Mouse (Mus musculus) layer of hippocampus, postnatal 14 days (tissue): ENCODE measurements around the gene Slc18b1. TPM values are rescaled to one million over a fixed set of nuclear protein-coding genes. Genes with fewer than 3 reads are reported as not detected.

ENCODE experiments used
- DNase-seq, 2 experiments: peaks; one replicate each; pipeline ENCODE4 v3.0.0; 2021 to 2022; ENCODE audit warnings: low spot score in 2 of 2, mixed read lengths in 1 of 2
- total RNA-seq, 2 experiments: library from RNA; stranded (reverse); gene quantifications; 2 replicates each; pipeline ENCODE4 v1.2.3; 2021

The Slc18b1 gene
- total RNA-seq, 2 experiments from 2014 or later, result 24.7 to 30.8 TPM

DNA sequence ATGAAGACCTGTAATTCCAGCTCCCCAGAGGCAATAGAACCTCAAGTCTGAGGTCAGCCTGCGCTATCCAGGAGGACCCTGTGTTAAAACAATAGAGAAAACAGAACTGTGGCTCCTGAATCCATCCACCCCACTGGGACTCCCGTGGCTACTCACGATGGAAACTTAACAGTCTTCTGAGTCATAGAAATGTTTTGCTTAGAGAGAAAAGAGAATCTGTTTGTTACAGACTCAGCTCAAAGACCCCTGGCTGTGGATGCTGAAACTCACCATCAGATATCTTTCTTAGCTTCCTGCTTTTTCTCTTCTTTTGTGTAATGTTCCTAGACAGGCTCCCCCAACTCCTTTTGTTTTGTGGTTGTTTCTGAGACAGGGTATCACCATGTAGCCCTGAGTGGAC, 7.9 kb downstream of the Slc18b1 start:
- DNase-seq, result no peak

DNA sequence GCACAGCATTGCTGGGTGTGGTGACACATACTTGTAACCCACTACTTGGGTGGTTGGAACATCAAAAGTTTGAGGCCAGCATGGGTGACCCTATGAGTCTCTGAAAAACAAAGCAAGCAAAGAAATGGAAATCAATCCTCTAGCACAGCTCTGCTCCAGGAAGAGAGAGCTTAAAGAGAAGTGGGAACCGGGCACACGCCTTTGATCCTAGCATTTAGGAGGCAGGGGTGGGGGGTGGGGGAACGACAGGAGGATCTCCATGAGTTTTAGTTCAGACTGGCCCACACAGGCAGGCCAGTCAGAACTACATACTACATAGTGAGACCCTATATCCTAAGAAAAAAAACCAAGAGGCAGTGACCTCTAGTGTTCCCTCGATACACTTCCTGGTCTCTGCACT, 9.4 kb downstream of the Slc18b1 start:
- DNase-seq, result no peak

DNA sequence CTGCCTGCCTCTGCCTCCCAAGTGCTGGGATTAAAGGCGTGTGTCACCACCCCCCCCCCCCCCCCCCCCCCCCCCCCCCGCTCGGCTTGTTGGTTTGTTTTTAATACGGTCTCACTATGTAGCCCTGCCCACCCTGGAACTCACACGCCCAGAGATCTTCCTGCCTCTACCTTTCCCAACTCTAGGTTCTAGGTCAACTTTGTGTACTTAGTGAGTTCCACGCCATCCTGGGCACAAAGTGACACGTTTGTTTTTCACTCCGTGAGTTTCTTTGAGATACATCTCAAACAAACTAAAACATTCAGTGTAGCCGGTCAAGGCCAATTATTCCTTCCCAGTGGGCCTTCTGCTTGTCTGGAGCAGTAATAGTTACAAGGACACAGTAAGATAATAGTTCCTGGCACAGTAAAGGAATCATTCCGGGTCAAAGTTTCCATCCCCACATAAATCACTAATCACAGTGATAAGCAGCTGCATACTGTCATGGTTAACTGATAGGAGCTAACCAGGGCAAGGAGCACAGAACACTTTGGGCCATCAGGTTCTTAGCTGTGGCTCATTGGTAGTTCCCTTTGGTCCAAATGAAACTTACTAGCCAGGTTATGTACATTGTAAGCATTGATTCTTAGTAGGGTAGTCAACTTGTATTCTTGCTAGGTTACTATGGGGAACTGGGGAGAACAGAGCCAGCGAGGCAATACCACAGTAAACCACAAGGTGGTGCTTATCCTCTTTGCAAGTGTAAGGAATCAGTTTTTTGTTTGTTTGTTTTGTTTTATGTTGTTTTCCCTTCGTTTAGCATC, 15.1 kb downstream of the Slc18b1 start:
- DNase-seq, result peak; percentile 65 to 67

DNA sequence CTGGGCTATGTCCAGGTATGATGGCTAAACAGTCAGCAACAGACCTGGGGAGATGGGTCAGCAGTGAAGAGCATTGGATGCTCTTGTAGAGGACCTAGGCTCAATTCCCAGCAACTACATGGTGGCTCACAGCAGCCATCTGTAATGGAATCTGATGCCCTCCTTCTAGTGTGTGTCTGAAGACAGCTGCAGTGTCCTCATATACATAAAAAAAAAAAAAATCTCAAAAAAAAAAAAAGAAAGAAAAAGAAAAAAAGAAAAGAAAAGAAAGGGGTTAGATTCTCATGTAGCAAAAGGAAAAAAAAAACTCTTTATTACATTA, 15.6 kb downstream of the Slc18b1 start:
- no peak for DNase-seq

DNA sequence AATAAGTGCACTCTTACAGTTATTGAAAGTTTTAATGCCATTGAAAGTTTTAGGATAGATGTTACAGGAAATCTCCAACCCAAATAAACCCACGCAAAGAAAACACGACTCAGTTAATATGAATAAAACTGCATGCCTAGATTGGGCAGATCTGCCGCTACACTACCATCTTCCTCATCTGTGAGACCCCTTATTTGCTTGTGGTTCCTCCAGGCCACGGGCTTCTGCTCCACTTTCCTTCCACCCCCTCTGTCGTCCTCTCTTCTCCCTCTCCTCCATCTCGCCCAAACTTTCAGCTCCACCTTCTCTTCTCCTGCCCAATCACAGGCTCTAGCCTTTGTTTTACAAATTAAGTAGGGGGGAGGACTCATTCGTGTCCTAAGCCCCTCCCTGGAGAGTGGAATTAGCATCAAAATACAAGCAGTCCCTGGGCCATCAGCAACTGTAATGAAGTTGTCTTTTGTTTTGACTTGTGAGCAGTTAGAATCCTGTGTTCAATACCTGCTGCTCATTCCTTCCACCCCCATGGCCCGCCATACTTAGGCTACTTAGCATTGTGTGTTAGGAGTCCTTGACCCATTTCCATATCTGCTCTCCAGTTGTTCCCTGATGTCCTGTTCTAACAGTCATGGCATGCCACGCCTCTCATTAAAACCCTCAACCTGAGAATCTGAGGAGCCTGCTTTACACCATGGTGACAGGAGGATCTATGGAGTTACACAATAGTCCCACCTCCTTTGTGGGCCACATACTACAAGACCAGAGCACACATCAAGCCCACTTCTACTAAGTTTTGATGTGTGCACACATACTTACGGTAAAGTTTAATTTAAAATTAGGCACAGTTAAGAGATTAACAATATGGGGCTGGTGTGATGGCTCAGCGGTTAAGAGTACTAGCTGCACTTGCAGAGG, 16.3 kb downstream of the Slc18b1 start:
- DNase-seq, result no peak

DNA sequence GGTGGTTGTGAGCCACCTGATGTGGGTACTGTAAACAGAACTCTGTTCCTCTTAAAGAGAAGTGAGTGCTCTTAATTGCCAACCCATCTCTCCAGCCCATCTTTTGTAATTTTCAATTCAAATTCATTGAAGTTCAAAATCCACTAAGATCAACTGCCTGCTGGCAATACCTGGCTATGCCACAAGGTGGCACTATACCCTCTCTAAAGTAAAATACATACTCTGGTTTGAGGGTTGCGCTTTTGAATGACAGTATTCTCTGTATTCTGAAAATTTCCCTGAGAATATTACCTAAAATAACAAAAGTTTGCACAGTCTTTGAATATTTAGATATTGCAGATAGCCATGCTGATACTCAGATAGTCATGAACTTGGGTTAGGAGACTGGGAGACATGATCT, 18.4 kb downstream of the Slc18b1 start:
- DNase-seq, result peak; percentile 81 to 86

DNA sequence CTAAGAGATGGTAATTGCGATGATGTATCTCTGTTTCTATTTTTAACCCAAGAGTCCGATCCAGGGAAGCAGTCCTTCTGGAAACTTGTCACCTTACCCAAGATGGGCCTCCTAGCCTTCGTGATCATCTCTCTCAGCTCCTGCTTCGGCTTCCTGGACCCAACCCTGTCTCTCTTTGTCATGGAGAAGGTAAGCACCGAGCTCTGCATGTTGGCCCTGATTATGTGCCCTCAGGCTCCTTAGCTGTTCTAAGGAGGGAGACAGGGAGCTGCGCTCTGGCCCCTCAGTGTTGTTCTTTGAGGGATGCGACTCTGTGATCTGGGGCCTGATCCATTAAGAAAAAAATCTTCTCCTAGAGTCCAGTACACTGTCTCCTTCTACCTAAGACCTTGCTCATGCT, 19.5 kb downstream of the Slc18b1 start:
- DNase-seq, result no peak

DNA sequence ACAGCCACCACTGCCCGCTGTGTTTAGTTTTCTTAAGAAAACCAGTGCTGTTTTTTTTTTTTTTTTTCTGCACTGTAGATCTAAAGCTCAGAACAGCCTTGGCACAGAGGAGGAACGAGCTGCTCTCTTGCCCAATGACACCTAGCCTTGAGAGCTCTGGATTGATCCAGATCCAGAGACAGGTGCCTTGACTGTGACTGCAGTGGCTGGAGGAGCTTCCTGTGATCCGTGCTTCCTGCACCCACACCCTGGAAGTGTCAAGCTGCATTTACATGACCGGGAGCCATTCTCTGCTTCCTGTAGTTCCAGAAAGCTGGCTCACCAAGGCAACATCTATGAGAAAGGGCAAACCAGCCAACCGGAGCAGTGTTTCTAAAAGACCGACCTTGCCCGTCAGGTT, 29.7 kb downstream of the Slc18b1 start:
- DNase-seq, result no peak

DNA sequence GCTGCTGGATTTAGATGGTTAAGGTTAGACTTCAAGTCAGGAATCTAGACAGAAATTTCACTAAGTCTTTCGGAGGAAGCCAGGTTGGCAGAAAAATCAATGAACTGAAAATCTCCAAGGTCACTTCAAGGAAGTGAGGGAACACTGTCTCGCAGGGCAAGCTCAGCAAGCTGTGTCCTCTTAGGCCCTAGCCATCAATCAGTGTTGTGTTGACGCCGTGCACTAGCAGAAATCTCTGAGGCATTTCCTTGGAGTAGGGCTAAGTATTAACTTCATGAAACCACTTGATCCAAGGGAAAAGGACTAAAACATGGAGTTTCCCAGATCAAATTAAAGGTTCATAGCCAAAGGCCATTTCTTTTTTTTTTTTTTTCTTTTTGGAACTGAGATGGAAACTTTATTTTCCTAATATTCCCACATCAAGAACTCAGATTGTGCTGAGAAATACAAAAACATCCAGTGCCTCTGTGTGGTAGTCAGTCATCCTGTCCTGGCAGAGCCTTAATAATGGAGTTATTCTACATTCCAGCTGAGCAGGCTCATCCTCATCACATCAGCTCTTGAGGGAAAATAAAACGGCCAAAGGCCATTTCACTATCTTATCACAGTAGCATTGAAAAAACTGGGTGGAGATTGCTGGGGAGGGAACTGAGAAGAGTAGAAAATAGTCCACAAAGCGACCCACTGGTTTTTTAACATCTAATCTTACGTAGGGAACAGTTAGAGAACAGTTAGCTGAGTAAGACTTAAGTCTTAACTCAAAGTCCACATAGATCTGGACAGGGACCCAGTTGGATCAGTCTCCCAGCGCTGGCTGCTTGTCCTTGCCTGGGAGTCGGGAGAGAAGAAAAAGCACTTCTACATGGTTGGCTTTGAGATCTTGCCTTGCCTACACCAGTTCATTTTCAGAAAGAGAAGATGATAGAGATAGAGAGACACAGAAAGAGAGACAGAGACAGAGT, 39.5 kb downstream of the Slc18b1 start:
- no peak for DNase-seq

DNA sequence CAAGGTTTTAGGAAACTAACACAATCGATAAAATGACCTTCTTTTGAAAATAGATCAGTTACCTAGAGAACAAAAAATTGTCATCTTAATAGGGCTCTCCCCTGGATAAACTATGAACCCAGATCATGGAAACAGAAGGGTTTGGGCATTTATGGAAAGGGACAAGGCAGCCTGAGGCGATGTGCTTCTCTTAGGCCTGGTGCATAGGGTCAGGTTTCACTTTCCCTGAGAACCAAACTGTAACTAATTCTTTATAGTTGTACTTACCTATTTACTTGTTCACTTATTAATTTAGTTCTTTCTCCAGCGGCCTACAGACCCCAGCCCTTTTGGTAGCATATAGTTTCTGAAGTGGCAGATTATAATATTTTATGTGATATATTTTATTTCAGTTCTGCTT, 40.3 kb downstream of the Slc18b1 start:
- no peak for DNase-seq

DNA sequence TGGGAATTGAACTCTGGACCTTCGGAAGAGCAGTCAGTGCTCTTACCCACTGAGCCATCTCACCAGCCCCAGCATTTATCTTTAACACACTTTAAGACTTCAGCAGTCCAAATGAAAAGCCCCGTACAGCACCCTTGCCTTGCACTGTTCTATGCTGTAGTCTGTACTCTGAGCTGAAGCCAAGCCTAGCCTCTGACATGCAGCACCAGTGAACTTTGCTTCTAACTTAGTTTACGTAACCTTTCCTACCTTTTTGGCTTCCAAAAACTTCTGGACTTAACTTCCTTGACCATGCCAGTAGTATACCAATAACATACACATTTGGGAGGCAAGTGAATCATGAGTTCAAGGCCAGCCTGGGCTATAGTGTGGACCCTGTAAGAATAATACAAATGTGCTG, 42.1 kb downstream of the Slc18b1 start:
- no peak for DNase-seq

DNA sequence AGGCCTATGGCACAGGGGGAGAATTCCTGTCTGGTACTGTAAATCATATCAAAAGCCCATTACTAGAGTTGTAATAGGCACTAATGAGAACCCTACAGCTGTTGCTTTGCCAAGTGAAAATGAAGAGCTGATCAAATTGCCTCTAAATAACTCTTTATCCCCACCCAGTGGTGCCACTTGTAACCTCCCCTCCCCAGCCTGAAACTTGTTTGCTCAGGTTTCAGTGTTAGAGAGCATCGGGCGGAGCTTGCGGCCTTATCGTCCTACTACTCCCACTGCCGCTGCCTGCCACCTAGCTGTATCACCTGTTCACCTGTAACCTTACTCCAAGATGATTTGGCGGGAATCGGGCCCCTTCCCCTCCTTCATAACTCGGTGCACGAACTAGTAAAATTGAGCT, 42.6 kb downstream of the Slc18b1 start:
- DNase-seq, result no peak

DNA sequence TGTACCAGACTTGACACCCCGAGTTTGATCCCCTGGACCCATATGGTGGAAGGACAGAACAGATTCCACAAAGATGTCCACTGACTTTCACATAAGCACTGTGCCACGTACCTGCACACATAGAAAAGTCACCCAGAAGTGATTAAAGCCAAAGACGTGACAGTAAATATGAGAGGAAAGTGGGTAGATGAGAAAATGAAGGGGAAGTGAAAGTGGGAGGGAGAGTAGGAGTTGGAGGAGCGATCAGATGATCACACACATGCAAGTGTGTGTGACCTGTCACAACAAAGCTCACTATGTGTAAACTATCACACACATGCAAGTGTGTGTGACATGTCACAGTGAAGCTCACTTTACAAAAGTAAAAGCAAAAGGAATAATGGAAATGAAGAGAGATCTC, 43.7 kb downstream of the Slc18b1 start:
- DNase-seq, result no peak

DNA sequence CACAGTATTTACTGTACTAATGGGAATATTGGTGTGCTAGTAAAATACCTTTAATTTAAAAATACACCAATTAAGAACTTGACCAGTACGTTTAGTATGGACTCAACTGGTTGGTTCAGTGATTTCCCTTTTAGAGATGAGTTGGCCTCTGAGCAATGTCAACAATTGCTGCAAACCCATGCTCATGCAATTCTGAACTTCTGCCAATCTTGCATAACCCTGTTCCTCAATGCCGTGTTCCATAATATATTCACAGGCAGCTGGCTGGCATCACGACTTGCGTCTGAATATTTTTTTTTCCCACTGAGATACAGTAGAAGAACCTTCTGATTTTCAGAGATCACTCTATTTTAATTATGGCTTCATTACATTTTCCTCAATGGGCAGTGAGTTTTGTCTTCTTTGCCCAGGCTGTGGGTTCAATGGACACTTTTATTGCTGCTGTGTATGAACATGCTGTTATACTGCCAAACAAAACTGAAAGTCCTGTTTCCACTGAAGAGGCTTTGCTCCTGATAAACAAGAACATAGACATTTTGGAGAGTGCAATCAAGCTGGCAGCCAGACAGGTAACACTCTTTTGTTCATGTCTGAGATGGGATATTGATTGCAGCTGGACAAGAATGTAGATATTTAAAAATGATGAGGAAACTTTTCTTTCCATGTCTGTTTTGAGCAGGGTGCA, 54.6 kb downstream of the Slc18b1 start, which contains the start of gene Vnn3:
Gene Vnn3, plus strand, starts transcription at position 235 of the 685 bp plus-strand sequence.
- no peak for DNase-seq

DNA sequence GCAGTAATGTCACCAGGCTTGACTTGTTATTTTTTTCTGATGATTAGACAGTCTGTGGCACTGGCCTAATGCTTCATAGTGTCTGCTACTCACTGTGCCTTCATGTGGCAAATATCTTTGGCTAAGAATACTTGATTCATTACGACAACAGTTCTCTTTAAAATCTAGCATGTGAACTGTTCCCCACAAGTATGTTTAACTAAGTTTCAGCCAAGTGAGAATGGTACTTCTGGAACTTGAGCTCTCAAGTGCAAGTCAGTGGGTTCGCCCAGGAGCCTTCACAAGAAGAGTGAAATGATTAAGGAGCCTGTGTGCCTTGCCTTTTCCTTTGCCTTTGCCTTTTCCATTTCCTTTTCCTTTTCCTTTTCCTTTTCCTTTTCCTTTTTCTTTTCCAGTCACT, 55.3 kb downstream of the Slc18b1 start:
- no peak for DNase-seq

DNA sequence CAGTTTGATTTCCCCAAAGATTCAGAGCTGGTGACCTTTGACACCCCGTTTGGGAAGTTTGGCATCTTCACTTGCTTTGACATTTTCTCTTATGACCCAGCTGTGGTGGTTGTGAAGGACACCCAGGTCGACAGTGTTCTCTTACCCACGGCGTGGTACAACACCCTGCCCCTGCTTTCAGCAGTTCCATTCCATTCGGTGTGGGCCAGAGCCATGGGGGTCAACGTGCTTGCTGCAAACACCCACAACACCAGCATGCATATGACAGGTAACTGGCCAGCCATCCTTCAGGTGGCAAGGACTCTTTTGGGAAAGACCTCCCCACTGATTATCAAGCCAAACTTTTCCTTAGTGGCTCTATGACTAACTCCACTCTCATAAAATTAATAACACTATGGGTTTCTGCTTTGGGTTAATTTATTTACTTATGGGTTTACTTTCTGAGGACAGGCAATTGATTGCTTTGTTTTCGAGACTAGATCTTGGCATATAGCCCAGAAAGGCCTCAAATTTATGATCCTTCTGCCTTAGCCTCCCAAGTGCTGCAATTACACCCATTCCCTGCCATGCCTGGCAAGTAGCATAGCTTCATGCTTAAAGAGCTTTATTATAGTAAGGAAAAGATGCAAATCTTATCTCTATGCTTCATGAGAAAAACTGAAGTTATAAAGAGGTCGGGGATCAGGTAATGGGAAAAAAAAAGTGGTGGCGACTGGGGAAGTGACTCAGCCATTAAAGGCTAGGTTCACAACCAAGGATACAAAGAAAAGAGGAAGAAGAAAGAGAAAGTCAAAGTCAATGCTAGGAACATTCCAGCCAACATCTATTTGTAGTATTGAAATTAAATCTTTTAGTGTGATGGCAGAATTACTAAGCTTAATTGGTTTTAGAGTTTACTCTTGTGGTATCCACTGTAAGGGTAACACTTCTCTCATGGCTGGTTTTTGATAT, 67.9 kb downstream of the Slc18b1 start:
- DNase-seq, result no peak
